Mouse (Mus musculus) left cerebral cortex, adult 2 months (tissue): ENCODE results near the gene Nradd. TPM values are rescaled to one million over a fixed set of nuclear protein-coding genes. Genes with fewer than 3 reads are reported as not detected.

Experiments used
- DNase-seq, 2 experiments: peaks; one replicate each; pipeline ENCODE4 v3.0.0; 2021 to 2022; ENCODE audit warnings: low spot score in 2 of 2, mixed read lengths in 1 of 2; ENCODE audit errors: extremely low spot score in 1 of 2
- H3K27ac ChIP-seq: fragments of 200-600 bp; 2 replicates; pipeline ENCODE4 v1.8.1; 2022
- H3K4me3 ChIP-seq: fragments of 200-600 bp; 2 replicates; pipeline ENCODE4 v1.8.1; 2022
- CTCF ChIP-seq: fragments of 200-600 bp; IDR thresholded peaks from 2 replicates; pipeline ENCODE4 v1.8.1; 2022; ENCODE audit warnings: antibody characterized with exemption, mild to moderate bottlenecking, moderate library complexity
- intact Hi-C: fragments of 180-260 bp; cut with DNase I; formaldehyde crosslinking; loops from one replicate; pipeline ENCODE4 v1.15.1; 2025
- total RNA-seq, 2 experiments: library from RNA; stranded (reverse); gene quantifications; 2 replicates each; pipeline ENCODE4 v1.2.3; 2021

The Nradd gene
- total RNA-seq, 2 experiments from 2014 or later: 2.7 to 3.6 TPM

DNA sequence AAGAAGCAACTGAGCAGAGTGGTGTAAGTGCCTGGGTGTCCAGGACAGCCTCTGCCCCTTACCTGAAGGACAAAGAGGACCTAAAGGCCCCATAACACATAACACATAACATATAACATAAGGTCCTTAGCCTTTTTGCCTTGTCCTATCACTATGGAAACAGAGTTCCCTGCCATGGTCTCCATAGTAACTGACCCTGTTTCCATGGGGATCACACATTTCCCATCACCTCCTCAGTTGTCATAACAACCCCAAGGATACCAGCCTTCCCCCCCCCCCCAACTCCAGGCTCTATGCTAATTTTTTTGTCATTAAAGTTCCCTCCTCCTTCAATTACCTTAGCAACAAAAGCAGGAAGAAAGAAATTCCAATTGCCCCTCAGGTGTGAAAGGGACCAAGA lies 25.5 kb upstream of the Nradd start:
- intact Hi-C loops: loop anchor here (5.0 kb wide), 2 partner anchors 58 to 228 kb away; partner anchors contain the start of gene Als2cl
- DNase-seq: no peak
- H3K27ac ChIP-seq: peak overlapping the region; percentile 42; the same call in 1 of the 2 replicates
- H3K4me3 ChIP-seq: no peak overlapping the region
- no peak for TF ChIP-seq CTCF

DNA sequence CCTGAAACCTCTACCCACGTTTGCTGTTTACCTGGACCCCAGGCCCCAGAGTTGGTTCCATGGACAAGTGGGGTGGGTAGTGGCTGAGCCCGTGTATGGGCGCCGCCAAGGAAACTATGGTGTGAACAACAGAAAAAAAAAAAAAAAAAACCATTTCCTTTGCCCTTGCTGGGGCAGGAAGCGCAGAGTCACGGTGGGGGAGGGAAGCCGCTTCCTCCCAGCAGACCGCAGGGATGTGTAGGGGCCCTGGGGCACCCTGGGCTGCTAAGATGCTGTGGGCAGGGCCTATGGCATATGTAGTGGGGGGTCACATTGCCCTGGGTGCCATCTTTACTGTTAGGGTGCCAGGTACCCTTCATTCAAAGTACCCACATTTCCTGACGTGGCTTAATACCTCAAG lies 21.0 kb upstream of the Nradd start:
- TF ChIP-seq CTCF: no peak
- intact Hi-C loops: no loop called here
- Histone ChIP-seq H3K27ac (no peak overlapping the region), H3K4me3 (no peak overlapping the region)
- DNase-seq: no peak

DNA sequence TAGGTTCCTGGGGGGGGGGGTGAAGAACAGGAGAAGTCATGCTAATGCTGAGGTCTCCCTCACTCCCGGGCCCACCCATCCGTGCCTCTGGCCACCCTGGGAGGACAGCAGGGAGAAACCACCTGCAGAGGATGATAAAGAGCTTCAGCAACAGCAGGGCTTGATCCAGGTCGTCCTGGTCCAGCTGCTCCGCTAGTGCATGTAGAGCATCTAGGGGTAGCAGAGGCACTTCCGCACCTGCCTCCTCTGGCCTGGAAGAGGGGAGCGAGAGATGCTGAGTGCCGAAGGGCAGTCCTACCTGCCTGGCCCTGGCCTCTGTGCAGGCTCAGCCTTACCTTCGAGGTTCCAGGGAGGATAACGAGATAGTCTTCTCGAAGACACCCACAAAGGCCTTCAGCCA lies 20.0 kb upstream of the Nradd start:
- no peak for DNase-seq
- TF ChIP-seq CTCF: no peak
- no peak overlapping the region for H3K27ac ChIP-seq
- no peak overlapping the region for H3K4me3 ChIP-seq
- intact Hi-C loops: no loop called here

DNA sequence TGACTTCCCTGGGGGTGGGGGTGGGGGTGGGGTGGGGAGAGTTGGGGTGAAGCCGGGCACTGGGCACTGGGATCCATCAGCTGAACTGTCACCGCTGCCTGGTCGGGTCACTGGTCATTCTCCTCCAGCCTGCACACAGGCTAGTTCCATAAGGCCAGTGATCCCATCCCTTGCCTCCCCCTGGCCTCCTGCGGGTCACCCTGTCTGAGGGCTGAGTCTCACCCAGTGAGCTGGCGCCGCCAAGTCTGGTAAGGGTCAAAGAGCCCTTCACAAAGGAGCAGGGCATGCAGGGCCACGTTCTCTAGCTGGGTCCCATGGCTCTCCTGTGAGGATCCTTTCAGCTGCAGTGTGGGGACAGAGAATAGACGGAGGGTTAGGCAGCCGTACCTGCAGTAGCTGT lies 19.5 kb upstream of the Nradd start:
- no peak for TF ChIP-seq CTCF
- intact Hi-C loops: no loop called here

DNA sequence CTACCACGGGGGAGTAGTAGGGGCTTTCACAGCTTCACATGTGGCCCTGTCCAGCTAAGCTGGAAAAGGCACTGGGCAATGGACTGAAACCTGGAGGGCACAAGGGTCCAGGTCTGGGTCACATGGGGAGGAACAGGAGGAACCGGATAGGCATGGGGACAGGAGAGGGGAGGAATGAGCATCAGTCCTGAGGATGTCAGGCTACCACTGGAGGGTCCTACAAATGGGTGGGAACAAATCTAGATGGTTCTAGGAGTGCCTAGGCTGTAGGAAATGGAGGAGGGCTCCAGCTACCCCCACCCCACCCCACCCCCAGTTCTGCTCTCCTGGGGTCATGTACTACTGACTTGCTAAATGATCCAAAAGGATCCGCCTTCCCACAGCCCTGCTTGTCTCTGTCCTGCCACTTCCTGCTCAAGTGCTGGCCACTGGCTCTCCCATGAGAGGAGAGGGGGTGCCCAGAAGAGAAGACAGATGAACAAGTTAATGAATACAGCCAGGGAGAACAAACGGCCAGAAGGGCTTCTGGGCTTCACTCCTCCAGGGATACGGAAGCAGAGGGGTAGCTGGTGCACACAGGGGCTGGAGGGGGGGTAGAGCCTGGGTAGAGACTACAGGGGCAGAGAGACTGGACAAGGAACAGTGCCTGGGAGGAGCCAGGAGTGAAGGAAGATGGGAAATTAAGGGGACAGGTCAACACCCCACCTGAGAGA lies 18.7 kb upstream of the Nradd start:
- intact Hi-C loops: no loop called here
- Histone ChIP-seq H3K27ac (no peak overlapping the region), H3K4me3 (no peak overlapping the region)
- no peak for DNase-seq
- TF ChIP-seq CTCF: no peak

More for the DNA sequence above, 19.5 kb upstream of the Nradd start:
- Histone ChIP-seq H3K4me3 (no peak overlapping the region), H3K27ac (no peak overlapping the region)
- no peak for DNase-seq

DNA sequence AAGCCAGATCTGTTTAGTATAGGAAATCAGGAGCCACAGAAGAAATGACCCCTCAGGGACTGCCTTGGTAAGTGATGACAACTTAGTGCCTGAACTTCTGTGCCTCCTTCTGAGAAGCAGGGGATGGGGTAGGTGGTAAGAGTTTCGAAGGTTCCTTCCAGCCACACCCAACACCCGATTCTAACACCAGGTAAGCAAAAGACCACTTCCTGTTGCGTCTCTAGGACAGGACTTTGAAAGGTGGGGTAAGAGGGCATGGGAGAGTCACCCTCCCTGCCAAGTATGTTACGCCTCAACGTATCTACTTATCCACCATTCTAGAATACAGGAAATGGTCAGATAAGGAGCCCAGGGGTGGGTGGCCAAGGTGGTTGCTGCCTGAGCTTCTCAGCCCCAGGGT lies 16.8 kb upstream of the Nradd start:
- DNase-seq: no peak
- no peak overlapping the region for H3K27ac ChIP-seq
- intact Hi-C loops: no loop called here
- H3K4me3 ChIP-seq: no peak overlapping the region
- no peak for TF ChIP-seq CTCF

DNA sequence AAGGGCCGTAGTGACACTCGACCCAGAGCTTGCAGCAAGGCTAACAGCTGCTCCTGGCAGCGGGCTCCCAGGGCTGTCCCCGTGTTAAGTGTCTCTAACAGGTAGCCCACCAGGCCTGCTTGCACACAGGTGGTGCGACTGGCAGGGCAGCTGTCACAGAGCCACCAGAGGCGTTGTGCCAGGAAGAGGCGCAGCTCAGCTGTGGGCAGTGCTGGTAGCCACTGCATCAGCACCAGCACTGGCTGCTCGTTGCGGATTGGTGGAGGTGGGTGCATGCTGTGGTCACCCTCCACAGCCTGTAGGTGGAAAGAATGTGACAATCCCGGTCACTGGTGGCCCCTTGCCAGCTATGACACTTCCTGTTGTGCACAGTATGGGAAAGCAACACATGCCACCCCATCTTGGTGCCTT lies 14.4 kb upstream of the Nradd start:
- DNase-seq: no peak
- no peak overlapping the region for H3K27ac ChIP-seq
- H3K4me3 ChIP-seq: no peak overlapping the region
- intact Hi-C loops: no loop called here
- TF ChIP-seq CTCF: no peak

DNA sequence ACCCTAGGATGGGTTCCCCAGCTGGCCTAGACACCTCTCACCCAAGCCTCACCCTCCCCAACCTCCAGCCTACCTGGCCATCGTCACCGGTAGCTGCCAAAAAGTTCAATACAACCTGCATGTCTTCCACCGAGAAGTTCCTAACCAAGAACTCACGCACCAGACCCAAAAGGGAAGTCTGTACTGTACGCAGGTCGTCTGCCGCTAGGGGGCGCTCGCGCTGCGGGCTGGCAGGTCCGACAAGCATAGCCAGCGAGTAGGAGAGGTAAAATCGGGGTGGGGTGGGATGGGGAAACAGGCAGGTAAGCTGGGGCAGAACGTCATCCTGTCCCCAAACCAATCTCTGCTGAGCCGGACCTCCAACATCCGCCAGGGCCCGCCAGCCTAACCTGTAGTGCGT lies 11.0 kb upstream of the Nradd start:
- Histone ChIP-seq H3K27ac (no peak overlapping the region), H3K4me3 (no peak overlapping the region)
- peak; percentile 84 to 90 for DNase-seq
- intact Hi-C loops: loop anchor here (1.0 kb wide), 1 partner anchor 74 kb away; no protein-coding TSS in a partner anchor
- peak; percentile 83 for TF ChIP-seq CTCF

DNA sequence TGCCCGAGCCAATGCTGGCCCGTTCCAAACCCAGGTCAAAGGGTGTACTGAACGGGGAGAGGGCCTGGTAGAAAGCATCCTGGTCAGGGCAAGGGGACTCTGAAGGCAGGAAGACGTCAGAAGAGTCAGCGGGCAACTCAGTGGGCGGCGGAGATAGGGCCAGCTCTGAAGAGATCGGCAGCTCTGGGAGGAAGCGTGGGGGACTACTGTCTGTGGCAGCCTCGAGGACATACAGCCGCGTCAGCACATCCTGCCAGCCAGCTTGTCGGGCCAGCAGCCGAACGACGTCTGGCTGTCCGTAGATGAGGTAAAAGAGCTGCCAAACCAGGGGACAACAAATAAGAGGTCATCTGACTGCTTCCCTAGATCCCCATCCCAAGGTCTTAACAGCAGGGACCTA lies 9.6 kb upstream of the Nradd start:
- no peak for DNase-seq
- H3K4me3 ChIP-seq: no peak overlapping the region
- no peak overlapping the region for H3K27ac ChIP-seq
- intact Hi-C loops: loop anchor here (5.0 kb wide), 1 partner anchor 148 kb away; no protein-coding TSS in a partner anchor
- TF ChIP-seq CTCF: no peak

DNA sequence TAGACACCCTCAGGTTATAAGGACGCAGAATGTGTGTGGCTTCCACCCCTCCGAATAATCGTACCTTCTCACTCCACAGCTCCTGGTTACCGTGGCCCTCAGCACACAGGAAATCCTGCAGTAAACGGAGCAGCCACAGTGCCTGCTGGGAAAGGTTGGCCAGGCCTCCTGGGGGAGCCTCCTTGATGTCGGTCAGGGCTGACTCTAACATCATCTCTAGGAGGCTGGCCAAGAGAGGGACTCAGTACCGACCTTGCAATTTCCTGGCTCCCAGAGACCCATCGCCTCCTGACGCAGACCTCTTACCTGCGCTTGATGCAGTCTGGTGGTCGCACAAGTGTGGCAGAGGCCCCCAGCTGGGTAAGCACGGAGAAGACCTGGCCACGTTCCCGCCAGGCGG lies 8.4 kb upstream of the Nradd start:
- no peak overlapping the region for H3K27ac ChIP-seq
- no peak overlapping the region for H3K4me3 ChIP-seq
- no peak for TF ChIP-seq CTCF
- DNase-seq: no peak
- intact Hi-C loops: loop anchor here (5.0 kb wide), 1 partner anchor 150 kb away; no protein-coding TSS in a partner anchor

DNA sequence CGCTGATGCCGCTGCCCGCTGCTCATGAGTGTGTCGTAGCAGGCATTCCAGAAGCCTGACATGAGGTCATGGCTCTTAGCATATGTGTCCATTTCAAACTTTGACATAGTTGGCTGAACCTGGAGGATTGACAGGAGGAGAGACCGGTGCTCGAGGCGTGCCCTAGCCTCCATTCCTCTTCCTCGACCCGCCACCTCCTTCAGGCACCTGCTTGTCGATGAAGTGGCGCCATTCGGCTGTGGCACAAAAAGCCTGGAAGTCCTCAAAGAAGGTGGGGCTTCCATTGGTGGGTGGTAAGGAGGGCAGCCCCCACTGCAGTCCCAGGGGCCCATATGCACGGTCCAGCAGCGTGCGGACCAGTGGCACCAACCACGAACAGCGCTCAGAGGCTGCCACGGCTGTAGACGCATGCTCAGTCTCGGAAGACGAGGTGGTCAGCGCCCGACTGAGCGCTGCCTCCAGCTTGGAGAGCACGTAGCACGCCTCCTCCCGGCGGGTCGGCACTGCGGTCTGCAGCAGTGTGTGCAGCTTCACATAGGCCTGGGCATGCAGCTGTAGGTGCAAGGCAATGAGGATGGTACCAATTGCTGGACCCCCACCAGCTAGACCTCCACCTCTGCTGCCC lies 7.5 kb upstream of the Nradd start:
- Histone ChIP-seq H3K27ac (no peak overlapping the region), H3K4me3 (no peak overlapping the region)
- intact Hi-C loops: loop anchor here (1.0 to 5.0 kb wide), 2 partner anchors 151 to 220 kb away; no protein-coding TSS in a partner anchor
- DNase-seq: no peak
- TF ChIP-seq CTCF: no peak

DNA sequence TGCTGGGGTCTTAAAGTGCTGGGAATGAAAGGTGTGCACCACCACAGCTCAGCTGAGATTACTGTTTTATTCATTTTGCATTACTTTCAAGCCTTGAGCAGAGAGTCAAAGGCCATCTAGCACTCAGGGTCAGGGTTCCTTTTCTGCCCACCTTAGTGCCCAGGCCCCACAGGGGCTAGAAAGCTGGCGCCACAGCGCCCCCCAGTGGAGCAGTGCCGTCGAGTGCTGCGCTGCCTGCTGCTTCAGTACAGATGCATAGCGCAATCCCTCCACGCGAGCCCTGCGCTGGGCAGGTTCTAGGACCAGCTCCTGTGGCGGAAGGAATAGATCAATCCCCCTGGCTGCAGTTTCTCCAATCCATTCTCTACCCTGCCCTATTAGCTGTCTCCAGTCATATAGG lies 6.9 kb upstream of the Nradd start:
- no peak overlapping the region for H3K4me3 ChIP-seq

DNA sequence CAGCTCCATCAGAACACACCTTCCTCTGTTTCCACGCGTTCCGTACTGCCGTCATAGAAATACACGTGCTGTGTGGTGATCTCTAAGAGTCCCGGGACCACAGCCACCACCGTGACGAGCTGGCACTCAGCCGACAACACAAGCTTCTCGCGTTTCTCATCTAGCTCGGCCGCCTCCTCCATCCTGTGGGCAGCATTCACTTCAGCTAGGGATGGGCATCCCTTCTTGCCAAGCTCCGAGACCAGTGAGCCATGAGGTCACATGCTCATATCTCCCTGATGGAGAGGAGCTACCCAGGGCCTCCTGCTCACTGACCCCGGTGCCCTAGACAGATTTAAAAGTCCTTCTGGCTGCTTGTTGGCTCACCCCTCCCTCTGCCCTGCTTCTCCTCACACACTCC lies 5.9 kb upstream of the Nradd start:
- H3K27ac ChIP-seq: no peak overlapping the region
- H3K4me3 ChIP-seq: no peak overlapping the region
- TF ChIP-seq CTCF: no peak
- intact Hi-C loops: loop anchor here (5.0 kb wide), 1 partner anchor 152 kb away; no protein-coding TSS in a partner anchor
- DNase-seq: no peak

More for the DNA sequence above, 6.9 kb upstream of the Nradd start:
- H3K27ac ChIP-seq: no peak overlapping the region
- DNase-seq: peak in 1 of 2 experiments; percentile 42
- intact Hi-C loops: loop anchor here (1.0 to 5.0 kb wide), 2 partner anchors 151 to 220 kb away; no protein-coding TSS in a partner anchor
- TF ChIP-seq CTCF: peak; percentile 64
